Mouse (Mus musculus): ENCODE measurements at regions not wholly inside any gene's neighbourhood (a gene's known extent, or its start where the extent isn't known, plus 50 kb on each side); places are given as distances from the start of the nearest gene placed in this dataset.
A peak's percentile ranks its signal among the peaks of the same experiment; 100 is the strongest.

DNA sequence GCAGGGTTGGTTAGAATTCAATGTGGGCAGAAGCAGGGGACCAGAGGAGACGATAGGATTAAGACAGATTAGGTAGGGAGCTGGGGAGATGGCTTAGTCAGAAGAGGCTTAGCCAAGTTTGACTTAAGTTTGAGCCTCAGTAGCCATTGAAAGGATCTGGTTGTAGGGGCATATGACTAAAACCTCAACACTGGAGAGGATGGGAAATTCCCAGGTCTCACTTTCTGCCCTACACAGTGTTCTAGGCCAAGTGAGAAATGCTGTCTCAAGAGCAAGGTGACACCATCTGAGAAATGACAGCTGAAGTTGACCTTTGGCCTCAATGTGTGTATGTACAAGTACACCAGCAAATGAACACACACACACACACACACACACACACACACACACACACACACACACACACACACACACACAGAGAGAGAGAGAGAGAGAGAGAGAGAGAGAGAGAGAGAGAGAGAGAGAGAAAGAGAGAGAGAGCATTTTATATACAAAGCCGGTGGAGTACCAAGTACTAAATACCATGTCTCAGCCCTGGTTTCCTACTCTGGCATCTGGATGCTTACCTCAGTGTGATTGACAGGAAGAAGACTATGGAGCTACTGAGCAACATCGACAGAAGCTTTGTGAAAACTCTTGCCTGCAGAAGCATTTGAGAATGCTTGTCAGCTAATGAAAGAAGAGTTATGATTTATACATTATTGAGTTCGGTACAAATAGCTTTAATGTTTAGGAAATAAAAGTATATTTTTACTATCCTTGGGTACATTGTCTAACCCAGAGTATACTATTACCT lies 85.3 kb upstream of the 4933412E24Rik start:
- DNase-seq = no peak

DNA sequence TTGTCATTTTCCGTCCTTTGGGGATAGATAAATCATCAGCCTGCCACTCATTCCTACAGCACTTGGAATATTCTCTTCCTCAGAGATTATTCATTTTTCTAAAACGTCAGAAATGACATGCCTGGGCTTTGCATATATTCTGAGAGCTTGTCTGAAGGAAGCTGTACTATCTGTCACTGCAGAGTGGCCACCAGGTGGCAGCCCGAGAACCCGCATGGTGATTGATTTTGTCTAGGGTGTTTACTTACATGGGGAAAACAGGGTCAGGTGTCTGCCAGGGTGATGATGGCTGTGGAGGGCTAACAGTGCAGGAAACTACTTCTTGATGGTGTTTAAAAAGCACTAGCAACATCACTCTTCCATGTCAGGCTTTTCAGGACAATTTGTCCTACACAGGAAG lies 80.7 kb upstream of the 4933412E24Rik start:
- peak; percentile 78 for DNase-seq

GRCm38 (mm10) chr15:60096131-60096530 lies 79.7 kb upstream of the 4933412E24Rik start:
- DNase-seq = no peak

DNA sequence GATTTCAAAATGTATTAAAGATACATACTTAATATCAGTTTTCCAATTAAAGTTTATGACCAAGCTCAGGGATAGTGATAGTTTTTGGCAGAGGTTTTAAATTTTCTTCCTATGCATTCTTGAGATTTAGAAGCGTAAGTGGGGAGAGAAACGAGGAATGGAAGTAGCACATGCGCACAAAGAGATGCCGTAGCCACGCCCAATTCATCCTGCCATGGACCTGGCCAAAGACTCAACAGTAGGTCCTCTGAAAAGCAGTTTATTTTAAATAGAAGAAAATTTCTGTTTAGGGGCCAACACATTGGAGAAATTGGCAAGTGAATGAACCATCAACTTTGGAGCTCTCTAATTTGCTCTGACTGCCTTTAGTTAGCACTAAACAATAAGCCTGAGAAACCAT lies 73.5 kb upstream of the 4933412E24Rik start:
- DNase-seq = no peak

DNA sequence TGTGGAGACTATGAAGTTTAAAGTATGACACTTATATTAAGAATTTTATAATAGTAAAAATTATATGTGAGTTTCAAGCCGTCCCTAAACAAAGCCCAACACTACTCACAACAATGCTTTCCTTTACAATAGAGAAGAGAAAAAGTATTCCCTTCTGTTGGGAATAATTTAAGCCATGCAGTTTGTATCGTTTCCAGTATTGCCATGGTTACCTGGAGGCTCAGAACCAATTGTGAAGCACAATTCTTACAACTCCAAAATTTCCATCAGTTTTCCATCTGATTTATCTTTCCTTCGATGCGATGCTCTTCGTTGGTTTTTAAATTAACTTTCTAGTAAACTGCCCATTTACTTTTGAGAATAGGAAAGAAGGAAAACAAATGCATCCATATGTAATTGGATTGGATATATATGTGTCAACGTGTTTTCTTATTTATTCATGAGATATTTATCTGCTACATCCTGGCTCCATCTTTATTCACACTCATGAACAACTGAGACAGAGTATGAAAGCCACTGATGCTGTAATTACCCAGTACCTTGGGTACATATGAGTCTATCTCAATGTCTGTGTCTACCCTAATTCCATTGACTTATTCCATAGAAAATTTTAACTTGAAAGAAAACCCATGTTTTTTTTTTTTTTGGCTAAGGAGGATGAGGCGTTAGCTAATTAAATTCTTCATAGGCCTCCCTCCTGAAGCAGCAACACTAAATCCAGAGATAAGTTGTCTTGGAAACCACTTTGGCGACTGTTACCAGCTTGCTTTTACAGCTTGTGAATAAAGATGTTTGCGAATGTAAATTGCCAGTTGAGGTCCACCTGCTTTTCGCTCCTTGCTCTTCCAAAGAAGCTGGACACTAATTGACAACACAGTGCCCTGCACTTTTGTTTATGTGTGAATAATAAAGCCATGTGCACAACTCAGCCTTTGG lies 72.8 kb upstream of the 4933412E24Rik start:
- DNase-seq = no peak
